Comparison of ENCODE assay signal across 8 mouse cellular contexts in genomic region chr7:70369731-70370551, GRCm38 (mm10). TPM values are rescaled to one million over a fixed set of nuclear protein-coding genes. Genes with fewer than 3 reads are reported as not detected.
DNase-seq lines count a peak whose midpoint lies in the region; ATAC-seq and TF ChIP-seq lines count a peak whose summit lies in the region.

No protein-coding gene starts in this region.

- peak overlapping the region; percentile 75 for H3K9ac ChIP-seq in heart, embryonic 13.5 days
- peak overlapping the region; percentile 81 for H3K9ac ChIP-seq in kidney, embryonic 16.5 days (replicated peaks; ENCODE audit: low read length)
- peak overlapping the region; percentile 67 for H3K9ac ChIP-seq in midbrain, embryonic 11.5 days (ENCODE audit: low read length)

- no peaks in the 10 kb centered on the region for H3K9me3 ChIP-seq in heart, embryonic 13.5 days
- no peaks in the 10 kb centered on the region for H3K9me3 ChIP-seq in kidney, embryonic 16.5 days (ENCODE audit: low read length)
- H3K9me3 ChIP-seq in midbrain, embryonic 11.5 days (ENCODE audit: control insufficient read depth, low read length) = no peaks in the 10 kb centered on the region

- H3K4me2 ChIP-seq in heart, embryonic 13.5 days = peak overlapping the region; percentile 70
- H3K4me2 ChIP-seq in kidney, embryonic 16.5 days (replicated peaks; ENCODE audit: low read depth, low read length) = peak overlapping the region; percentile 68
- H3K4me2 ChIP-seq in midbrain, embryonic 11.5 days = peak overlapping the region; percentile 71

- H3K27me3 ChIP-seq in testis, adult 2 months (ENCODE audit: control insufficient read depth, insufficient read depth, low read length) = no peaks in the 10 kb centered on the region
- peaks cover 72% of the 10 kb centered on the region for H3K27me3 ChIP-seq in heart, embryonic 13.5 days (replicated peaks)
- H3K27me3 ChIP-seq in kidney, embryonic 16.5 days (ENCODE audit: insufficient read depth, low read length) = 0 out of 2 replicates have a peak, but pooled peaks cover 3% of the 10 kb centered on the region
- peaks cover 50% of the 10 kb centered on the region for H3K27me3 ChIP-seq in midbrain, embryonic 11.5 days (ENCODE audit: control insufficient read depth, insufficient read depth, low read length)

- no peak for DNase-seq in testis, postnatal 14 days (ENCODE audit: low spot score)
- DNase-seq in midbrain, embryonic 11.5 days (ENCODE audit: low spot score, missing footprints) = peak; percentile 96
- no peak for DNase-seq in frontal cortex, postnatal 36 days (ENCODE audit: low spot score in 2 of 2)
- DNase-seq in layer of hippocampus, adult 9-10 months (ENCODE audit: low spot score) = no peak

- H3K27ac ChIP-seq in testis, adult 2 months (ENCODE audit: control insufficient read depth, insufficient read depth, low read depth, low read length) = peak overlapping the region; percentile 54
- peak overlapping the region; percentile 24 for H3K27ac ChIP-seq in heart, embryonic 13.5 days (replicated peaks)
- peak overlapping the region; percentile 98 for H3K27ac ChIP-seq in kidney, embryonic 16.5 days (ENCODE audit: low read length)
- H3K27ac ChIP-seq in midbrain, embryonic 11.5 days (ENCODE audit: low read depth, low read length) = peak overlapping the region; percentile 90

- TF ChIP-seq POLR2A in testis, adult 2 months (IDR thresholded peaks at IDR 0.05; ENCODE audit: control insufficient read depth, low read depth, low read length) = no peak

- H3K4me3 ChIP-seq in testis, adult 2 months (ENCODE audit: control insufficient read depth, low read depth, low read length) = peak overlapping the region; percentile 22
- peak overlapping the region; percentile 48 for H3K4me3 ChIP-seq in heart, embryonic 13.5 days
- peak overlapping the region; percentile 62 for H3K4me3 ChIP-seq in kidney, embryonic 16.5 days (ENCODE audit: low read length)
- H3K4me3 ChIP-seq in midbrain, embryonic 11.5 days (ENCODE audit: low read depth, low read length) = peak overlapping the region; percentile 34

- peaks cover 14% of the 10 kb centered on the region for H3K4me1 ChIP-seq in testis, adult 2 months (ENCODE audit: control insufficient read depth, insufficient read depth, low read length)
- H3K4me1 ChIP-seq in heart, embryonic 13.5 days = peaks cover 20% of the 10 kb centered on the region
- peaks cover 40% of the 10 kb centered on the region for H3K4me1 ChIP-seq in kidney, embryonic 16.5 days (ENCODE audit: insufficient read depth, low read length)
- H3K4me1 ChIP-seq in midbrain, embryonic 11.5 days (ENCODE audit: control insufficient read depth, insufficient read depth, low read length) = peaks cover 21% of the 10 kb centered on the region

- ATAC-seq in heart, embryonic 13.5 days (ENCODE audit: extremely low read depth, insufficient number of reproducible peaks, low FRiP score, low TSS enrichment) = no peak
- ATAC-seq in kidney, embryonic 16.5 days (ENCODE audit: low FRiP score, low TSS enrichment) = peak; percentile 10; the same call in 1 of the 2 replicates
- peak; percentile 15; the same call in 1 of the 2 replicates for ATAC-seq in midbrain, embryonic 11.5 days (ENCODE audit: low FRiP score)
- ATAC-seq in inflammation-experienced regulatory T-cells, adult 6 months = no peak

- no peaks in the 10 kb centered on the region for H3K36me3 ChIP-seq in testis, adult 2 months (ENCODE audit: control insufficient read depth, insufficient read depth, low read length)
- no peaks in the 10 kb centered on the region for H3K36me3 ChIP-seq in heart, embryonic 13.5 days
- 0 out of 2 replicates have a peak, but pooled peaks cover 2% of the 10 kb centered on the region for H3K36me3 ChIP-seq in kidney, embryonic 16.5 days (ENCODE audit: insufficient read depth, low read length)
- H3K36me3 ChIP-seq in midbrain, embryonic 11.5 days (ENCODE audit: control insufficient read depth, insufficient read depth, low read length) = no peaks in the 10 kb centered on the region

- under 1% methylated on average over 47 of the region's 47 CpGs for WGBS in heart, embryonic 13.5 days
- WGBS in kidney, embryonic 16.5 days = 1% methylated on average over 47 of the region's 47 CpGs
- under 1% methylated on average over 47 of the region's 47 CpGs for WGBS in midbrain, embryonic 11.5 days

- no peak for TF ChIP-seq CTCF in testis, adult 2 months (IDR thresholded peaks at IDR 0.05; ENCODE audit: control insufficient read depth, insufficient read depth, insufficient replicate concordance, low read depth, low read length)

RNA-seq across cellular contexts. Expression of gene Nr2f2, which starts 3.4 kb away (rescaled TPM):
- polyA plus RNA-seq in testis, adult 2 months (2012; rRNA removed) = 11.3 and 14.8 TPM in 2 replicates
- polyA plus RNA-seq in heart, embryonic 13.5 days (2015; fragmentation: Nextera tagmentation; extraction: Ambion mirVana) = 24.5 and 27.3 TPM in 2 replicates
- polyA plus RNA-seq in kidney, embryonic 16.5 days (2015; fragmentation: Nextera tagmentation; extraction: Ambion mirVana) = 165 and 186 TPM in 2 replicates
- polyA plus RNA-seq in midbrain, embryonic 11.5 days (2014; fragmentation: Nextera tagmentation; extraction: Ambion mirVana) = 114 and 122 TPM in 2 replicates
- under 1 TPM in 1 of 3 experiments, not detected in 2; 0.32 TPM for polyA plus RNA-seq in inflammation-experienced regulatory T-cells, adult 6 months (2017; shearing (Covaris generic))

Comparison
In these comparisons a context has a peak if more than half of its experiments do, and no peak if none do; other contexts are left out.
1. H3K27ac ChIP-seq: peak in every context shown above with its lines; median percentile 98 in kidney, embryonic 16.5 days; 90 in midbrain, embryonic 11.5 days; 54 in testis, adult 2 months; 24 in heart, embryonic 13.5 days.
2. ATAC-seq: peak in kidney, embryonic 16.5 days (single experiment) and midbrain, embryonic 11.5 days (single experiment); none in heart, embryonic 13.5 days (single experiment) and inflammation-experienced regulatory T-cells, adult 6 months (single experiment).
3. Peak in every context shown above with its lines, with median percentiles within 50 percentile points of each other: H3K4me3 ChIP-seq, H3K4me2 ChIP-seq and H3K9ac ChIP-seq.